Comparison of ENCODE assay signal across 8 mouse cellular contexts in genomic region chr5:130254164-130255016, GRCm38 (mm10). TPM values are rescaled to one million over a fixed set of nuclear protein-coding genes. Genes with fewer than 3 reads are reported as not detected.
A peak's percentile ranks its signal among the peaks of the same experiment; 100 is the strongest.
DNase-seq lines count a peak whose midpoint lies in the region; ATAC-seq and TF ChIP-seq lines count a peak whose summit lies in the region.

No protein-coding gene starts in this region.

- 16% methylated on average over 19 of the region's 19 CpGs for WGBS in embryonic facial prominence, embryonic 11.5 days
- 20% methylated on average over 19 of the region's 19 CpGs for WGBS in hindbrain, embryonic 11.5 days
- 11% methylated on average over 19 of the region's 19 CpGs for WGBS in liver, embryonic 11.5 days

- TF ChIP-seq CTCF in CH12.LX (conservative IDR thresholded peaks at IDR 0.05 in 1 of 2, IDR thresholded peaks at IDR 0.05 in 1 of 2; ENCODE audit: low read depth in 2 of 2, low read length in 2 of 2) = peak in 1 of 2 experiments; percentile 50; a peak in 2 of 4 replicates

- peaks cover 2 to 26% of the 10 kb centered on the region in 2 experiments; a peak in 2 of 4 replicates for H3K4me1 ChIP-seq in CH12.LX (ENCODE audit: control insufficient read depth in 1 of 2, insufficient read depth in 2 of 2)
- H3K4me1 ChIP-seq in embryonic facial prominence, embryonic 11.5 days (ENCODE audit: control insufficient read depth, insufficient read depth, low read length) = no peaks in the 10 kb centered on the region
- no peaks in the 10 kb centered on the region for H3K4me1 ChIP-seq in hindbrain, embryonic 11.5 days (replicated peaks; ENCODE audit: control insufficient read depth, insufficient read depth, low read length)
- H3K4me1 ChIP-seq in liver, embryonic 11.5 days (replicated peaks; ENCODE audit: control insufficient read depth, insufficient read depth, low read length) = peaks cover 10% of the 10 kb centered on the region; the same call in 1 of the 2 replicates

- H3K9me3 ChIP-seq in CH12.LX (replicated peaks; ENCODE audit: low read length) = no peaks in the 10 kb centered on the region
- no peaks in the 10 kb centered on the region for H3K9me3 ChIP-seq in embryonic facial prominence, embryonic 11.5 days (replicated peaks; ENCODE audit: control insufficient read depth, low read length)
- no peaks in the 10 kb centered on the region for H3K9me3 ChIP-seq in hindbrain, embryonic 11.5 days (ENCODE audit: control insufficient read depth, low read length)
- H3K9me3 ChIP-seq in liver, embryonic 11.5 days (ENCODE audit: control insufficient read depth, low read length) = no peaks in the 10 kb centered on the region

- TF ChIP-seq EP300 in CH12.LX (IDR thresholded peaks at IDR 0.05; ENCODE audit: low read length) = no peak

- in situ Hi-C loops in CH12.LX (cut with MboI; ENCODE audit: low pct_ligation_motif_present, low pct_unique_long_range_greater_than_20kb, low sequenced_read_pairs) = no loop called here

- H3K27me3 ChIP-seq in CH12.LX (replicated peaks) = no peaks in the 10 kb centered on the region
- H3K27me3 ChIP-seq in embryonic facial prominence, embryonic 11.5 days (ENCODE audit: control insufficient read depth, insufficient read depth, low read length) = no peaks in the 10 kb centered on the region
- no peaks in the 10 kb centered on the region for H3K27me3 ChIP-seq in hindbrain, embryonic 11.5 days (ENCODE audit: control insufficient read depth, insufficient read depth, low read length)
- H3K27me3 ChIP-seq in liver, embryonic 11.5 days (replicated peaks; ENCODE audit: control insufficient read depth, insufficient read depth, low read length) = no peaks in the 10 kb centered on the region

- peak overlapping the region; percentile 74 to 94 (median 85) for H3K4me3 ChIP-seq in CH12.LX (replicated peaks in 1 of 3; ENCODE audit: low read depth in 2 of 3, low read length in 2 of 3, poor library complexity in 1 of 3)
- H3K4me3 ChIP-seq in embryonic facial prominence, embryonic 11.5 days (ENCODE audit: low read depth, low read length) = peak overlapping the region; percentile 55
- peak overlapping the region; percentile 54 for H3K4me3 ChIP-seq in hindbrain, embryonic 11.5 days (ENCODE audit: low read depth, low read length)
- peak overlapping the region; percentile 77 for H3K4me3 ChIP-seq in liver, embryonic 11.5 days (ENCODE audit: low read depth, low read length)

- DNase-seq in cerebellum, adult 8-10 months = peak; percentile 28
- no peak for DNase-seq in cerebellum, adult 11 months
- DNase-seq in CH12.LX (ENCODE audit: extremely low read depth) = peak; percentile 36
- DNase-seq in embryonic facial prominence, embryonic 11.5 days (ENCODE audit: low spot score) = peak; percentile 60
- DNase-seq in hindbrain, embryonic 11.5 days (ENCODE audit: low spot score) = peak; percentile 44
- DNase-seq in liver, embryonic 11.5 days (ENCODE audit: low spot score) = no peak
- peak; percentile 47 for DNase-seq in naive thymus-derived CD4-positive, alpha-beta T cell, adult 2 months (ENCODE audit: low read depth)
- DNase-seq in urinary bladder, postnatal 14 days (ENCODE audit: low spot score) = no peak

- peak overlapping the region; percentile 69 for H3K9ac ChIP-seq in CH12.LX (ENCODE audit: insufficient read depth, low read depth)
- peak overlapping the region; percentile 72 for H3K9ac ChIP-seq in embryonic facial prominence, embryonic 11.5 days (replicated peaks; ENCODE audit: low read length)
- peak overlapping the region; percentile 71 for H3K9ac ChIP-seq in hindbrain, embryonic 11.5 days (ENCODE audit: low read depth, low read length)
- peak overlapping the region; percentile 81 for H3K9ac ChIP-seq in liver, embryonic 11.5 days (ENCODE audit: low read depth, low read length)

- no peak for TF ChIP-seq RAD21 in CH12.LX (IDR thresholded peaks at IDR 0.05; ENCODE audit: low read depth, low read length)

- dilution Hi-C loops in CH12.LX (cut with MboI; ENCODE audit: extremely low pct_ligation_motif_present, extremely low pct_unique_long_range_greater_than_20kb, low sequenced_read_pairs) = no loop called here

- H3K36me3 ChIP-seq in CH12.LX (replicated peaks in 1 of 2; ENCODE audit: control insufficient read depth in 1 of 2, insufficient read depth in 1 of 2, low read length in 1 of 2) = peaks cover 34 to 47% of the 10 kb centered on the region in 2 experiments
- H3K36me3 ChIP-seq in embryonic facial prominence, embryonic 11.5 days (replicated peaks; ENCODE audit: control insufficient read depth, insufficient read depth, low read depth, low read length) = peaks cover 2% of the 10 kb centered on the region; the same call in 1 of the 2 replicates
- no peaks in the 10 kb centered on the region; the same call in 1 of the 2 replicates for H3K36me3 ChIP-seq in hindbrain, embryonic 11.5 days (ENCODE audit: control insufficient read depth, insufficient read depth, low read length)
- peaks cover 33% of the 10 kb centered on the region for H3K36me3 ChIP-seq in liver, embryonic 11.5 days (ENCODE audit: control insufficient read depth, insufficient read depth, low read length)

- H3K79me2 ChIP-seq in CH12.LX (replicated peaks; ENCODE audit: control insufficient read depth, extremely low read depth, insufficient read depth, poor library complexity, severe bottlenecking) = peaks cover 40% of the 10 kb centered on the region

- H3K4me2 ChIP-seq in CH12.LX (ENCODE audit: insufficient read depth, low read depth, poor library complexity, severe bottlenecking) = peak overlapping the region; percentile 73
- H3K4me2 ChIP-seq in embryonic facial prominence, embryonic 11.5 days (ENCODE audit: low read depth, low read length) = peak overlapping the region; percentile 50
- H3K4me2 ChIP-seq in hindbrain, embryonic 11.5 days (replicated peaks; ENCODE audit: low read depth, low read length) = peak overlapping the region; percentile 68
- peak overlapping the region; percentile 66 for H3K4me2 ChIP-seq in liver, embryonic 11.5 days

- no peak for ATAC-seq in embryonic facial prominence, embryonic 11.5 days (replicated peaks; ENCODE audit: insufficient number of reproducible peaks, low FRiP score, low TSS enrichment, low read depth)
- no peak for ATAC-seq in hindbrain, embryonic 11.5 days (ENCODE audit: low FRiP score)
- no peak for ATAC-seq in liver, embryonic 11.5 days (replicated peaks; ENCODE audit: low FRiP score)

- H3K27ac ChIP-seq in CH12.LX (ENCODE audit: insufficient read depth, low read depth) = peak overlapping the region; percentile 53
- no peak overlapping the region for H3K27ac ChIP-seq in embryonic facial prominence, embryonic 11.5 days (replicated peaks; ENCODE audit: low read depth, low read length)
- peak overlapping the region; percentile 56; the same call in 1 of the 2 replicates for H3K27ac ChIP-seq in hindbrain, embryonic 11.5 days (ENCODE audit: low read depth, low read length)
- H3K27ac ChIP-seq in liver, embryonic 11.5 days (ENCODE audit: low read depth, low read length) = peak overlapping the region; percentile 80; the same call in 1 of the 2 replicates

- no peak for TF ChIP-seq POLR2A in CH12.LX (IDR thresholded peaks at IDR 0.05; ENCODE audit: low read depth, low read length)

TF ChIP-seq in CH12.LX, 34 proteins besides CTCF, POLR2A, EP300 and RAD21:
- TF ChIP-seq ELF1 (IDR thresholded peaks at IDR 0.05; ENCODE audit: low read depth, low read length) = no peak
- TF ChIP-seq ETS1 (conservative IDR thresholded peaks at IDR 0.05; ENCODE audit: low read depth, low read length) = no peak
- no peak for TF ChIP-seq HCFC1 (IDR thresholded peaks at IDR 0.05; ENCODE audit: low read depth, low read length)
- TF ChIP-seq ZKSCAN1 (IDR thresholded peaks at IDR 0.05; ENCODE audit: borderline replicate concordance, low read depth, low read length) = no peak
- no peak for TF ChIP-seq NRF1 (IDR thresholded peaks at IDR 0.05; ENCODE audit: low read depth, low read length)
- no peak for TF ChIP-seq MYC (IDR thresholded peaks at IDR 0.05; ENCODE audit: low read depth, low read length)
- no peak for TF ChIP-seq E2F4 (IDR thresholded peaks at IDR 0.05; ENCODE audit: insufficient replicate concordance, low read depth, low read length)
- no peak for TF ChIP-seq TCF12 (IDR thresholded peaks at IDR 0.05; ENCODE audit: low read depth, low read length)
- TF ChIP-seq ZNF384 (IDR thresholded peaks at IDR 0.05; ENCODE audit: low read depth, low read length) = no peak; the same call in 1 of the 2 replicates
- no peak for TF ChIP-seq TBP (conservative IDR thresholded peaks at IDR 0.05; ENCODE audit: low read depth, low read length)
- no peak for TF ChIP-seq SIN3A (IDR thresholded peaks at IDR 0.05; ENCODE audit: low read length)
- TF ChIP-seq PAX5 (IDR thresholded peaks at IDR 0.05; ENCODE audit: low read length) = no peak

RNA-seq across cellular contexts. Expression of gene Sbds, which starts 0.9 kb away (rescaled TPM):
- total RNA-seq in CH12.LX (2012; rRNA removed) (37.0 and 48.7 TPM in 2 replicates), CH12.LX (2014; rRNA removed) (43.9 and 44.0 TPM in 2 replicates)
- 81.2 and 93.2 TPM in 2 replicates for polyA plus RNA-seq in CH12.LX (2012; ENCODE audit: insufficient read length, low read depth)
- 65.1 and 68.2 TPM in 2 replicates for polyA plus RNA-seq in embryonic facial prominence, embryonic 11.5 days (2014; fragmentation: Nextera tagmentation; extraction: Ambion mirVana)
- 75.3 and 76.0 TPM in 2 replicates for polyA plus RNA-seq in hindbrain, embryonic 11.5 days (2014; fragmentation: Nextera tagmentation; extraction: Ambion mirVana)
- 80.5 and 83.7 TPM in 2 replicates for polyA plus RNA-seq in liver, embryonic 11.5 days (2014; fragmentation: Nextera tagmentation; extraction: Ambion mirVana)

RNA-seq across cellular contexts. Expression of gene Tyw1, which starts 1.0 kb away (rescaled TPM):
- 45.5 and 46.5 TPM in 2 replicates for total RNA-seq in CH12.LX (2012; rRNA removed)
- total RNA-seq in CH12.LX (2014; rRNA removed) = 34.7 and 35.1 TPM in 2 replicates
- polyA plus RNA-seq in CH12.LX (2012; ENCODE audit: insufficient read length, low read depth) = 34.0 and 37.1 TPM in 2 replicates
- 27.8 and 30.1 TPM in 2 replicates for polyA plus RNA-seq in embryonic facial prominence, embryonic 11.5 days (2014; fragmentation: Nextera tagmentation; extraction: Ambion mirVana)
- 29.1 and 29.9 TPM in 2 replicates for polyA plus RNA-seq in hindbrain, embryonic 11.5 days (2014; fragmentation: Nextera tagmentation; extraction: Ambion mirVana)
- polyA plus RNA-seq in liver, embryonic 11.5 days (2014; fragmentation: Nextera tagmentation; extraction: Ambion mirVana) = 28.5 and 32.2 TPM in 2 replicates

RNA-seq across cellular contexts. Expression of gene Tmem248, which starts 37.5 kb away (rescaled TPM):
- total RNA-seq in CH12.LX (2012; rRNA removed) (82.9 and 100 TPM in 2 replicates), CH12.LX (2014; rRNA removed) (72.1 and 77.6 TPM in 2 replicates)
- polyA plus RNA-seq in CH12.LX (2012; ENCODE audit: insufficient read length, low read depth) = 80.9 and 87.7 TPM in 2 replicates
- polyA plus RNA-seq in embryonic facial prominence, embryonic 11.5 days (2014; fragmentation: Nextera tagmentation; extraction: Ambion mirVana) = 34.5 and 37.1 TPM in 2 replicates
- 28.7 and 29.9 TPM in 2 replicates for polyA plus RNA-seq in hindbrain, embryonic 11.5 days (2014; fragmentation: Nextera tagmentation; extraction: Ambion mirVana)
- polyA plus RNA-seq in liver, embryonic 11.5 days (2014; fragmentation: Nextera tagmentation; extraction: Ambion mirVana) = 43.3 and 49.0 TPM in 2 replicates

Comparison
In these comparisons a context has a peak if more than half of its experiments do, and no peak if none do; other contexts are left out.
1. DNase-seq: peak in cerebellum, adult 8-10 months (single experiment), CH12.LX (single experiment), embryonic facial prominence, embryonic 11.5 days (single experiment), hindbrain, embryonic 11.5 days (single experiment) and naive thymus-derived CD4-positive, alpha-beta T cell, adult 2 months (single experiment); none in cerebellum, adult 11 months (single experiment), liver, embryonic 11.5 days (single experiment) and urinary bladder, postnatal 14 days (single experiment).
2. Peak in every context shown above with its lines, with median percentiles within 50 percentile points of each other: H3K4me2 ChIP-seq, H3K4me3 ChIP-seq and H3K9ac ChIP-seq.